Mouse (Mus musculus): ENCODE results near the gene Gm44965. TPM values are rescaled to one million over a fixed set of nuclear protein-coding genes. Genes with fewer than 3 reads are reported as not detected.

The Gm44965 gene
- polyA plus RNA-seq, 1 experiment from 2014 or later, result not detected

GRCm38 (mm10) chr6:48572572-48573061 lies 21.1 kb upstream of the Gm44965 start, which contains the start of gene Rarres2:
TSS of gene Rarres2 (minus strand) at chr6:48572789.
- ATAC-seq (ENCODE audit: insufficient number of reproducible peaks, low FRiP score, low TSS enrichment, low read depth) (no peak; the same call in 1 of the 2 replicates), DNase-seq (ENCODE audit: low spot score) (no peak)
- H3K4me2 ChIP-seq (ENCODE audit: low read depth, severe bottlenecking), result no peak within 1 kb of the TSS
- H3K36me3 ChIP-seq (ENCODE audit: control insufficient read depth, insufficient read depth, low read length), result no peaks in the 10 kb centered on the region
- H3K4me1 ChIP-seq (ENCODE audit: control insufficient read depth, insufficient read depth, low read length), result peaks cover 5% of the 10 kb centered on the region
- H3K9ac ChIP-seq (ENCODE audit: low read length), result no peak within 1 kb of the TSS
- H3K27ac ChIP-seq (replicated peaks; ENCODE audit: low read depth, low read length), result no peak within 1 kb of the TSS; the same call in 1 of the 2 replicates
- 24% methylated on average over 6 of the region's 6 CpGs for WGBS
- H3K9me3 ChIP-seq (ENCODE audit: control insufficient read depth, low read length), result no peaks in the 10 kb centered on the region
- no peak within 1 kb of the TSS for H3K4me3 ChIP-seq (ENCODE audit: low read depth, low read length)
- H3K27me3 ChIP-seq (ENCODE audit: control insufficient read depth, insufficient read depth, low read length), result no peaks in the 10 kb centered on the region

- ATAC-seq (ENCODE audit: insufficient number of reproducible peaks, low FRiP score, low TSS enrichment, low read depth) (peak; percentile 48; the same call in 1 of the 2 replicates), DNase-seq (ENCODE audit: low spot score) (peak; percentile 67)
- no peaks in the 10 kb centered on the region for H3K9me3 ChIP-seq (ENCODE audit: control insufficient read depth, low read length)
- WGBS, result 14% methylated on average over 10 of the region's 10 CpGs
- no peaks in the 10 kb centered on the region for H3K36me3 ChIP-seq (ENCODE audit: control insufficient read depth, insufficient read depth, low read length)
- H3K4me3 ChIP-seq (ENCODE audit: low read depth, low read length), result no peak overlapping the region
- H3K27ac ChIP-seq (replicated peaks; ENCODE audit: low read depth, low read length), result no peak overlapping the region; the same call in 1 of the 2 replicates
- no peaks in the 10 kb centered on the region for H3K27me3 ChIP-seq (ENCODE audit: control insufficient read depth, insufficient read depth, low read length)
- H3K4me1 ChIP-seq (ENCODE audit: control insufficient read depth, insufficient read depth, low read length), result peaks cover 5% of the 10 kb centered on the region
- no peak overlapping the region for H3K9ac ChIP-seq (ENCODE audit: low read length)
- no peak overlapping the region for H3K4me2 ChIP-seq (ENCODE audit: low read depth, severe bottlenecking)
Measured at GRCm38 (mm10) chr6:48573280-48573679, 20.5 kb upstream of the Gm44965 start.

- Histone ChIP-seq H3K4me1 (ENCODE audit: control insufficient read depth, insufficient read depth, low read length) (peaks cover 5% of the 10 kb centered on the region), H3K9ac (ENCODE audit: low read length) (no peak overlapping the region), H3K27me3 (ENCODE audit: control insufficient read depth, insufficient read depth, low read length) (no peaks in the 10 kb centered on the region), H3K4me2 (ENCODE audit: low read depth, severe bottlenecking) (no peak overlapping the region), H3K27ac (replicated peaks; ENCODE audit: low read depth, low read length) (no peak overlapping the region), H3K36me3 (ENCODE audit: control insufficient read depth, insufficient read depth, low read length) (no peaks in the 10 kb centered on the region), H3K9me3 (ENCODE audit: control insufficient read depth, low read length) (no peaks in the 10 kb centered on the region), H3K4me3 (ENCODE audit: low read depth, low read length) (no peak overlapping the region)
- WGBS, result 68% methylated on average over 3 of the region's 3 CpGs
- no peak for ATAC-seq (ENCODE audit: insufficient number of reproducible peaks, low FRiP score, low TSS enrichment, low read depth)
- no peak for DNase-seq (ENCODE audit: low spot score)
Measured at GRCm38 (mm10) chr6:48573981-48574380, 19.8 kb upstream of the Gm44965 start.

GRCm38 (mm10) chr6:48578736-48579135 lies 15.0 kb upstream of the Gm44965 start:
- Histone ChIP-seq H3K4me2 (ENCODE audit: low read depth, severe bottlenecking) (no peak overlapping the region), H3K4me3 (ENCODE audit: low read depth, low read length) (no peak overlapping the region), H3K27ac (replicated peaks; ENCODE audit: low read depth, low read length) (no peak overlapping the region), H3K9me3 (ENCODE audit: control insufficient read depth, low read length) (no peaks in the 10 kb centered on the region), H3K36me3 (ENCODE audit: control insufficient read depth, insufficient read depth, low read length) (no peaks in the 10 kb centered on the region), H3K27me3 (ENCODE audit: control insufficient read depth, insufficient read depth, low read length) (no peaks in the 10 kb centered on the region), H3K9ac (ENCODE audit: low read length) (no peak overlapping the region), H3K4me1 (ENCODE audit: control insufficient read depth, insufficient read depth, low read length) (no peaks in the 10 kb centered on the region)
- no peak for DNase-seq (ENCODE audit: low spot score)
- no peak for ATAC-seq (ENCODE audit: insufficient number of reproducible peaks, low FRiP score, low TSS enrichment, low read depth)
- WGBS, result 47% methylated on average over 5 of the region's 5 CpGs

- Histone ChIP-seq H3K9me3 (ENCODE audit: control insufficient read depth, low read length) (no peaks in the 10 kb centered on the region), H3K4me1 (ENCODE audit: control insufficient read depth, insufficient read depth, low read length) (no peaks in the 10 kb centered on the region), H3K9ac (ENCODE audit: low read length) (no peak overlapping the region), H3K4me2 (ENCODE audit: low read depth, severe bottlenecking) (no peak overlapping the region), H3K36me3 (ENCODE audit: control insufficient read depth, insufficient read depth, low read length) (no peaks in the 10 kb centered on the region), H3K27me3 (ENCODE audit: control insufficient read depth, insufficient read depth, low read length) (no peaks in the 10 kb centered on the region), H3K4me3 (ENCODE audit: low read depth, low read length) (no peak overlapping the region), H3K27ac (replicated peaks; ENCODE audit: low read depth, low read length) (no peak overlapping the region)
- DNase-seq (ENCODE audit: low spot score) (no peak), ATAC-seq (ENCODE audit: insufficient number of reproducible peaks, low FRiP score, low TSS enrichment, low read depth) (no peak)
- WGBS, result 39% methylated on average over 5 of the region's 5 CpGs
Measured at GRCm38 (mm10) chr6:48579215-48579648, 14.5 kb upstream of the Gm44965 start.

- Histone ChIP-seq H3K27ac (replicated peaks; ENCODE audit: low read depth, low read length) (no peak overlapping the region), H3K4me2 (ENCODE audit: low read depth, severe bottlenecking) (no peak overlapping the region), H3K9me3 (ENCODE audit: control insufficient read depth, low read length) (no peaks in the 10 kb centered on the region), H3K9ac (ENCODE audit: low read length) (no peak overlapping the region), H3K27me3 (ENCODE audit: control insufficient read depth, insufficient read depth, low read length) (no peaks in the 10 kb centered on the region), H3K36me3 (ENCODE audit: control insufficient read depth, insufficient read depth, low read length) (no peaks in the 10 kb centered on the region), H3K4me1 (ENCODE audit: control insufficient read depth, insufficient read depth, low read length) (no peaks in the 10 kb centered on the region), H3K4me3 (ENCODE audit: low read depth, low read length) (no peak overlapping the region)
- 54% methylated on average over 3 of the region's 3 CpGs for WGBS
- DNase-seq (ENCODE audit: low spot score), result no peak
- ATAC-seq (ENCODE audit: insufficient number of reproducible peaks, low FRiP score, low TSS enrichment, low read depth), result no peak
Measured at GRCm38 (mm10) chr6:48581257-48581656, 12.5 kb upstream of the Gm44965 start.

- 75% methylated on average over 3 of the region's 3 CpGs for WGBS
- no peak overlapping the region for H3K4me3 ChIP-seq (ENCODE audit: low read depth, low read length)
- H3K4me2 ChIP-seq (ENCODE audit: low read depth, severe bottlenecking), result no peak overlapping the region
- no peaks in the 10 kb centered on the region for H3K4me1 ChIP-seq (ENCODE audit: control insufficient read depth, insufficient read depth, low read length)
- H3K27me3 ChIP-seq (ENCODE audit: control insufficient read depth, insufficient read depth, low read length), result no peaks in the 10 kb centered on the region
- no peaks in the 10 kb centered on the region for H3K36me3 ChIP-seq (ENCODE audit: control insufficient read depth, insufficient read depth, low read length)
- H3K27ac ChIP-seq (replicated peaks; ENCODE audit: low read depth, low read length), result no peak overlapping the region
- H3K9me3 ChIP-seq (ENCODE audit: control insufficient read depth, low read length), result no peaks in the 10 kb centered on the region
- no peak overlapping the region for H3K9ac ChIP-seq (ENCODE audit: low read length)
- DNase-seq (ENCODE audit: low spot score), result peak; percentile 50
- no peak for ATAC-seq (ENCODE audit: insufficient number of reproducible peaks, low FRiP score, low TSS enrichment, low read depth)
Measured at GRCm38 (mm10) chr6:48582037-48582436, 11.7 kb upstream of the Gm44965 start.

- no peaks in the 10 kb centered on the region for H3K27me3 ChIP-seq (ENCODE audit: control insufficient read depth, insufficient read depth, low read length)
- H3K9me3 ChIP-seq (ENCODE audit: control insufficient read depth, low read length), result no peaks in the 10 kb centered on the region
- no peak within 1 kb of the TSS; the same call in 1 of the 2 replicates for H3K9ac ChIP-seq (ENCODE audit: low read length)
- peaks cover 2% of the 10 kb centered on the region; the same call in 1 of the 2 replicates for H3K4me1 ChIP-seq (ENCODE audit: control insufficient read depth, insufficient read depth, low read length)
- H3K4me2 ChIP-seq (ENCODE audit: low read depth, severe bottlenecking), result no peak within 1 kb of the TSS
- DNase-seq (ENCODE audit: low spot score), result no peak
- no peak within 1 kb of the TSS for H3K27ac ChIP-seq (replicated peaks; ENCODE audit: low read depth, low read length)
- H3K36me3 ChIP-seq (ENCODE audit: control insufficient read depth, insufficient read depth, low read length), result no peaks in the 10 kb centered on the region
- H3K4me3 ChIP-seq (ENCODE audit: low read depth, low read length), result no peak within 1 kb of the TSS
- ATAC-seq (ENCODE audit: insufficient number of reproducible peaks, low FRiP score, low TSS enrichment, low read depth), result no peak
- 43% methylated on average over 6 of the region's 6 CpGs for WGBS
Measured at GRCm38 (mm10) chr6:48589194-48589750, 4.5 kb upstream of the Gm44965 start, which contains the start of gene Gm45021. TSS of gene Gm45021 (plus strand) at chr6:48589610.
